Mouse (Mus musculus) neural tube, embryonic 13.5 days (tissue): ENCODE measurements around the gene Tap2. TPM values are rescaled to one million over a fixed set of nuclear protein-coding genes. Genes with fewer than 3 reads are reported as not detected.

Source experiments
- ATAC-seq: fragments of 200-750 bp; cut with Nextera tagmentation; 2 replicates; pipeline ENCODE4 v1.8.0; 2017; ENCODE audit warnings: low read depth, mild to moderate bottlenecking, moderate TSS enrichment, moderate library complexity
- H3K27ac ChIP-seq: fragments of 300-500 bp; sonication (generic); replicated peaks from 2 replicates; pipeline ENCODE4 v1.5.1; 2015; ENCODE audit warnings: moderate library complexity, mild to moderate bottlenecking, inconsistent platforms
- H3K27me3 ChIP-seq: fragments of 300-500 bp; sonication (generic); 2 replicates; pipeline ENCODE4 v1.6.1; 2015; ENCODE audit warnings: mild to moderate bottlenecking, inconsistent platforms
- H3K36me3 ChIP-seq: fragments of 300-500 bp; sonication (generic); 2 replicates; pipeline ENCODE4 v1.6.1; 2015; ENCODE audit warnings: mild to moderate bottlenecking, inconsistent platforms
- H3K4me1 ChIP-seq: fragments of 300-500 bp; sonication (generic); replicated peaks from 2 replicates; pipeline ENCODE4 v1.6.1; 2015; ENCODE audit warnings: inconsistent platforms
- H3K4me2 ChIP-seq: fragments of 300-500 bp; sonication (generic); 2 replicates; pipeline ENCODE4 v1.6.1; 2015; ENCODE audit warnings: inconsistent platforms, mild to moderate bottlenecking, moderate library complexity
- H3K4me3 ChIP-seq: fragments of 300-500 bp; sonication (generic); 2 replicates; pipeline ENCODE4 v1.5.1; 2015; ENCODE audit warnings: mild to moderate bottlenecking, inconsistent platforms
- H3K9ac ChIP-seq: fragments of 300-500 bp; sonication (generic); 2 replicates; pipeline ENCODE4 v1.6.1; 2015; ENCODE audit warnings: moderate library complexity, mild to moderate bottlenecking, inconsistent platforms
- H3K9me3 ChIP-seq: fragments of 300-500 bp; sonication (generic); 2 replicates; pipeline ENCODE4 v1.6.1; 2016; ENCODE audit warnings: inconsistent platforms
- WGBS: fragments of 180-500 bp; shearing (Covaris S2); methylation state at CpG from one replicate; pipeline ENCODE4 v1.1.7; 2015; 5-methylcytosine and 5-hydroxymethylcytosine counted together
- polyA plus RNA-seq: library from polyadenylated mRNA; unstranded; fragments of >200 nt; fragmentation: Nextera tagmentation; extraction: Ambion mirVana; gene quantifications from 2 replicates; pipeline ENCODE4 v1.2.1, GENCODE M21; 2015

Tap2 gene
- polyA plus RNA-seq = 0.95 and 1.5 TPM in 2 replicates

DNA sequence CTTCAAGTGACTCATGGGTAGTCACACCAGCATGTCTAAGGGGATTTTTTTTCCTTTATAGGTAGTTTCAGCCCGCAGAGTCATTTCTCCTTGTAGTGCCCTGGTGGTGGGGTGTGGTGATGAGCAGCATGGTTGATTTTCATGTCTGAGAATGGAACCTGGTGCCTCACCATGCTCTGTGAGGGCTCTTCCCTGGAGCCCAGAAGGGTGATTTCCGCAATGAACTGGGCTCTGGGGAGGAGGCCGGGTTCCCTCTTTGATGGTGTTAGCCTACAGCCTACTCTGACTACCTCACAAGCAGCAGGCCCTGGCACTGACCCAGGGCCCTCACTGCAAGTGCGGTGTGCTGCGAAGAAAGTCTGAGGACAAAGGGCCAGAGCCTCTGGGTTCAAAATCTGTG is at the start of gene Tap2:
TSS of gene Tap2 (plus strand) at position 84 of the 400 bp plus-strand sequence.
- WGBS = 59% methylated on average over 5 of the region's 5 CpGs
- H3K4me2 ChIP-seq = peak within 1 kb of the TSS; percentile 85
- peaks cover 11% of the 10 kb centered on the region for H3K4me1 ChIP-seq
- H3K36me3 ChIP-seq = no peaks in the 10 kb centered on the region
- H3K27me3 ChIP-seq = peaks cover 78% of the 10 kb centered on the region
- H3K9me3 ChIP-seq = no peaks in the 10 kb centered on the region
- peak within 1 kb of the TSS; percentile 72 for H3K9ac ChIP-seq
- peak within 1 kb of the TSS; percentile 60 for H3K4me3 ChIP-seq
- no peak for ATAC-seq
- no peak within 1 kb of the TSS for H3K27ac ChIP-seq

DNA sequence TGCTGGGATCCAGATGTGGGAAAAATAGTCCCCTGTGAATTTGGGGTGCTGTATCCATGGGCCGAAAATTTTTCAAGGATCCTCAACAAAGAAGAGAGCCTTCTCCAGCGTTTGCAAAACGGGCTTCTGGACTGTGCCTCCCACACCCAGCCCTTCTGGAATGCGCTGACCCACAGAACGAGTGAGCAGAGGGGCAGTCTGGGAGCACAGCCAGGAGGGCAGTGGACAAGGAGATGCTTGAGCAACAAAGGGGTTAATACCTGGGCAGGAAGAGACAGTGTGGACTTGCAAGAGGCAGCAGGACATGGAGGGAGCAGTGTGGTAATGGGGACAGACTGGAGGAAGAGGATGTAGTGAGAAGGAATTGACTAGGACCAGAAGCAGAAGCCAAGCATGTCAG is 47.8 kb upstream of the Tap2 start:
- no peak for ATAC-seq
- Histone ChIP-seq H3K4me2 (no peak overlapping the region), H3K4me3 (no peak overlapping the region), H3K27ac (no peak overlapping the region), H3K9me3 (no peaks in the 10 kb centered on the region), H3K4me1 (no peaks in the 10 kb centered on the region), H3K9ac (no peak overlapping the region), H3K36me3 (no peaks in the 10 kb centered on the region), H3K27me3 (no peaks in the 10 kb centered on the region)
- WGBS = 58% methylated on average over 5 of the region's 5 CpGs

DNA sequence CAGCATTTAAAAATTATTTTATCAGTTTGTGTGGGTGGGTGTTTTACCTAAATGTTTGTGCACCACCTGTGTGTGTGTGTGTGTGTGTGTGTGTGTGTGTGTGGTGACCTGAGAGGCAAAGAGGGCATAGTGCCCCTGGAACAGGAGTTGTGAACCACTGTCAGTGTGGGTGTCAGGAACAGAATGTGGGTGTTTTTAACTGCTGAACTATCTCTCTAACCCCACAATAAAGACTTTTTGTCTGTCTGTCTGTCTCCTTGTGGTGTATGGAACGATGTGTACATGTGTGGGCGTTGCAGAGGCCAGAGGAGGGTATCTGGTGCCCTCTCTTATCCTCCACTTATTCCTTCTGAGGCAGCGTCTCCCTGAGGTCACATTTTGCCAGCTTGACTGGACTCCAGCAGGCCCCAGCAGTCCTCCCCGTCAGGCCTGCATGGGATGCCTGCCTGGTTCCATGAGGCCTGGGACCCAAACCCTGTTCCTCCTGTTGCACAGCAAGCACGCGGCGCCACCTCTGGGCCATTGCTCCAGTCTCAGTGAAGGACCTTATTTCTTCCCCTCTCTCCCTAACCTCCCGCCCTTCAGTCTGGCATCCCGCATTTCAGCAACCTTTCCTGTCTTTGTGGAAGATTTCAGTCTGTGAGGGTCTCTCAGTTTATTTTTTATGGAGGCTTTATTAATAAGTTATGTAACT is 39.0 kb upstream of the Tap2 start:
- no peak overlapping the region for H3K9ac ChIP-seq
- no peak overlapping the region for H3K4me3 ChIP-seq
- no peaks in the 10 kb centered on the region for H3K36me3 ChIP-seq
- H3K27ac ChIP-seq = no peak overlapping the region
- no peak for ATAC-seq
- H3K4me2 ChIP-seq = no peak overlapping the region
- H3K27me3 ChIP-seq = no peaks in the 10 kb centered on the region
- 49% methylated on average over 9 of the region's 9 CpGs for WGBS
- H3K4me1 ChIP-seq = no peaks in the 10 kb centered on the region
- H3K9me3 ChIP-seq = no peaks in the 10 kb centered on the region

DNA sequence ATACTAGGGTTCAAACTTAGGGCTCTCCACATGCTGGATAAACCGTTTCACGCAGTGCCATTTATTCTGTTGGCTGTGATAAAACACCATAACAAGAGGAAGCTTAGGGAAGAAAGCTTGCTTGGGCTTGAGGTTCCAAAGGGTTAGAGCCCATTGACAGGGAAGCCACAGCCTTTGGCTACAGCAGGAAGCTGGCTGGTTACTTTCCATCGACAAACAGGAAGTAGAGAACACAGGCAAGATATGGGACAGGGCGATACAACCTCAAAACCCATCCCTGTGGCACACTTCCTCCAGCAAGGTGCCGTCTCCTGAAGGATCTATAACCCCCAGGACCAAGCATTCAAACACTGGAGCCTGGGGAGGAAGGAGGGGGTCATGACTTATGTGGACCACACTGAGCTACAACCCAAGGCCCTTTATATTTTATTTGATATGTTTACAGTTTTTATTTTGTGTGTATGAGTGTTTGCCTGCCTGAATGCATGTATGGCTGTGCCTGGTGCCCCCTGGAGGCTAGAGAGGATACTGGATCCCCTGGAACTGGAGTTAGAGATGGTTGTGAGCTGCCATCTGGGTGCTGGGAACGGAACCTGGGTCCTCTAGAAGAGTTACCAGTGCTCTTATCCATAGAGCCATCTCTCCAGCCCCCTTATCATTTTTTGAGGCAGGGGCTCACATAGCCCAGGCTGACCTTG is 38.1 kb upstream of the Tap2 start:
- H3K9me3 ChIP-seq = no peaks in the 10 kb centered on the region
- H3K4me2 ChIP-seq = no peak overlapping the region
- H3K27me3 ChIP-seq = no peaks in the 10 kb centered on the region
- ATAC-seq = no peak
- no peak overlapping the region for H3K27ac ChIP-seq
- H3K9ac ChIP-seq = no peak overlapping the region
- H3K36me3 ChIP-seq = no peaks in the 10 kb centered on the region
- H3K4me1 ChIP-seq = no peaks in the 10 kb centered on the region
- WGBS = 83% methylated on average over 6 of the region's 6 CpGs
- no peak overlapping the region for H3K4me3 ChIP-seq

DNA sequence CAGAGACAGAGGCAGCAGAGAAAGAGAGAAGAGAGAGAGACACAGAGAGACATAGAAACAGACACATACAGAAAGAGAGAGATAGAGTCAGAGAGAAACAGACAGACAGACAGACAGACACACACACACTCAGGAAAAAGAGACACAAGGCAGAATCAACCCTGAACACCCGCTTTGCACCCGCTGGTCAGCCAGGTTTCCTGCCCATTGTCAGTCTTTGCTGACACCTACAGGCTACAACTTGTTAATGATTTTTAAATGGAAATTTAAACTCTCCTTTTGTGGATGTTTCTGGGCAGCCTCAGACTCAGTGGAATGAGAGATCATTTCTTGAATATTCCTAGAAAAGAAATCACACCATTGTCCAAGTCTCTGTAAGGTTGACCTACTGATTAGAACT is 34.0 kb upstream of the Tap2 start:
- Histone ChIP-seq H3K9ac (no peak overlapping the region), H3K27me3 (peaks cover 2% of the 10 kb centered on the region; the same call in 1 of the 2 replicates), H3K27ac (no peak overlapping the region), H3K9me3 (no peaks in the 10 kb centered on the region), H3K4me2 (no peak overlapping the region), H3K4me3 (no peak overlapping the region), H3K36me3 (no peaks in the 10 kb centered on the region), H3K4me1 (no peaks in the 10 kb centered on the region)
- 3% methylated on average over 2 of the region's 2 CpGs for WGBS
- no peak for ATAC-seq

DNA sequence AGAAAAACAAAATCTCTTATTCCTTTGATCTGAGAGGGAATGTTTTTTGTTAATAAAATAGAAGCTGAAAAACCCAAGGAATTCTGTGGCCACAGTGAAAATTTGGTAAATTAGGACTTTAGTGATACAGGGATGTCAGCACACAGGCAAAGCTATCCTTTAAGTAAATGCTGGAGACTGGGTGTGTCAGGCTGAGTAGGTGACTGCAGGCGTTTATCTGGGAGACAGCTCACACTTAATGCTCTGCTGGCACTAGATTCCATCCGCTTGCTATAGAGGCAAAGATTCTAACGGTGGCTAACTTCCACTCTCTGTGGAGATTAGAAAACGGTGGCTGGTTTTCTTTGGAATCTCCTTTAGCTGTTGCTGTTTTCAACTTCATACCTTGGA is 32.8 kb upstream of the Tap2 start:
- 27% methylated on average over 4 of the region's 4 CpGs for WGBS
- Histone ChIP-seq H3K9me3 (no peaks in the 10 kb centered on the region), H3K27ac (no peak overlapping the region), H3K36me3 (no peaks in the 10 kb centered on the region), H3K4me3 (no peak overlapping the region), H3K4me1 (no peaks in the 10 kb centered on the region), H3K9ac (no peak overlapping the region), H3K4me2 (no peak overlapping the region), H3K27me3 (peaks cover 2% of the 10 kb centered on the region; the same call in 1 of the 2 replicates)
- no peak for ATAC-seq

DNA sequence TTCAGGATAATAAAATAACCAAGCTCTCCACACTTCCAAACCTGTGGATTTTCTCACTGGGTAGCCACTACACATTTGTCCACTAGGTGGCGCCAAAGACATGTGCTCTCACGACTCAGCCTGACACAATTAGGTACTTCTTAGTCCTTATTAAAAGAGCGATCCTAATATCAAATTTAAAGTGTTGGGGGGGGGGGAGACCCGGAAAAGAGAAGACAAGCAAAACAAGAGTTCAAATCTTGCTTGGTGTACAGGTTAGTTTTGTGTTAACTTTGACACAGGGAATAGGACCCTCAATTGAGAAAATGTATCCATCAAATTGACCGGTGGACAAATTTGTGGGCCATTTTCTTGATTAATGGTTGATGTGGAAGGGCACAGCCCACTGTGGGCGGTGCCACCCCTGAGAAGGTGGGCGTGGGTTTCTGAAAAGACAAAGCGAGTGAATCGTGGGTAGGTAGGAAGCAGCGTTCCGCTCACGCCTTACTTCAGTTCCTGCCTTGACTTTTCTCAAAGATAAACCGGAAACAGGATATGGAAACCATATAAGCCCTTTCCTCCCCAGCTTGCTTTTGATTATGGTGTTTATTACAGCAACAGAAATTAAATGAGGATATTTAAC is 32.3 kb upstream of the Tap2 start:
- H3K36me3 ChIP-seq = no peaks in the 10 kb centered on the region
- ATAC-seq = no peak
- H3K4me3 ChIP-seq = no peak overlapping the region
- peaks cover 2% of the 10 kb centered on the region; the same call in 1 of the 2 replicates for H3K27me3 ChIP-seq
- WGBS = 46% methylated on average over 13 of the region's 13 CpGs
- no peak overlapping the region for H3K27ac ChIP-seq
- no peaks in the 10 kb centered on the region for H3K4me1 ChIP-seq
- no peak overlapping the region for H3K9ac ChIP-seq
- H3K4me2 ChIP-seq = no peak overlapping the region
- no peaks in the 10 kb centered on the region for H3K9me3 ChIP-seq

DNA sequence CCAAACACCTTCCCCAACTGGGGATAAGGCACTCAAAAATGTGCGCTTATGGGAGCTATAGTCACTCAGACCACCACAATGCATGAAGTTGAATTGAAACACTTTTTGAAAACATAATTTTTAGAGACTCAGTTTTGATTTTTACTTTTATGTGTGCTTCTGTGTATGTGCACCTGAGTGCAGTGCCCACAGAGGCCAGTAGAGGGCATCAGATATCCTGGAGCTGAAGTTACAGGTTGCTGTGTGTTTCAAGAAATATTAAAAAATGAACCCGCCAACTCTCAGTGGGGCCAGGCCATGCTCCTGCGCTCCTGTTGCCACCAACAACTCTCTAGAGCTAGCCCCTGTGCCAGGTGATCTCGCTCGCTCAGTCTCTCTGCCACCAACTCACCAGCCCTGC is 30.8 kb upstream of the Tap2 start:
- no peak overlapping the region for H3K9ac ChIP-seq

DNA sequence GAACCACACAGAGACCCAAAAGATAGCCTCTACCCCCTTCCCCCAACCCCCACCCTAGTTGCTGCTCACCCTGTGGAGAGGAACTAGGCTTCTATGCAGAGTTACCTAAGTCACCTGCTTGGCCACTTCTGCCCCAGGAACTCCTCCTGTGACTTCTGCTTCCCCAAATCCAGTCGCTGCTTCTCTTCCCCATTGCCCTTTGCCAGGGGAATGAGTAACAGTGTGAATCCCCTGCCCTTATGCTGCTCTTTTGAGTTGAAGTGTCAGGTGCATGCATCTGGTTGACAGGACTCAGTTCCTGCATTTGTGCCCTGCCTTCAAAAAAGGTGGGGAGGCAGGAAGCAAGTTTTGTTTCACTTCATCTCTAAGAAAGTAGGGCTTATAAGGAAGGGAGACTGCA is 29.3 kb upstream of the Tap2 start:
- Histone ChIP-seq H3K4me1 (no peaks in the 10 kb centered on the region), H3K9ac (no peak overlapping the region), H3K27ac (no peak overlapping the region), H3K4me2 (no peak overlapping the region), H3K27me3 (peaks cover 2% of the 10 kb centered on the region; the same call in 1 of the 2 replicates), H3K4me3 (no peak overlapping the region), H3K9me3 (0 out of 2 replicates have a peak, but pooled peaks cover 7% of the 10 kb centered on the region), H3K36me3 (no peaks in the 10 kb centered on the region)
- WGBS = 68% methylated on average over 1 of the region's 1 CpGs
- ATAC-seq = no peak

More for the DNA sequence above, 30.8 kb upstream of the Tap2 start:
- Histone ChIP-seq H3K4me1 (no peaks in the 10 kb centered on the region), H3K9me3 (0 out of 2 replicates have a peak, but pooled peaks cover 7% of the 10 kb centered on the region), H3K27me3 (peaks cover 2% of the 10 kb centered on the region; the same call in 1 of the 2 replicates), H3K4me2 (no peak overlapping the region), H3K4me3 (no peak overlapping the region), H3K27ac (no peak overlapping the region), H3K36me3 (no peaks in the 10 kb centered on the region)
- WGBS = 96% methylated on average over 5 of the region's 5 CpGs
- no peak for ATAC-seq

DNA sequence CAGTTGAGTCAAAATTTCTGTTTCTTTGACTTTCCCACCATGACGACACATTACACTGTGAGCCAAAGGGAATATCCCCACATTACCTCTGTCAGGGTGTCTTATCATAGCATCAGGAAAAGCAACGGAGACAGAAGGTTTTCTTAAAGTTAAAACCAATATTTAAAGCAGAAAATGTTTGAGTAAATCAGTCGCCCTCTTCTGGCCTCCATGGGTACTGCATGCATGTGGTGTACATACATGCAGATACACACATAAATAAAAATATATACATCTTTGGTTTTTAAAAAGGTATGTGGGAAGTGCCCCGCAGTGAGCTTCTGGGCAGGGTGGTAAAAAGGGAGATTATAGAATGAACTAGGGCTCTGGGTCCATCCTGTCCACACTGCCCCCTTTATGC is 26.1 kb upstream of the Tap2 start:
- WGBS = 71% methylated on average over 4 of the region's 4 CpGs
- H3K9me3 ChIP-seq = 0 out of 2 replicates have a peak, but pooled peaks cover 7% of the 10 kb centered on the region
- H3K36me3 ChIP-seq = no peaks in the 10 kb centered on the region
- no peak overlapping the region for H3K27ac ChIP-seq
- no peak overlapping the region for H3K4me2 ChIP-seq
- H3K27me3 ChIP-seq = no peaks in the 10 kb centered on the region
- no peaks in the 10 kb centered on the region for H3K4me1 ChIP-seq
- ATAC-seq = no peak
- H3K4me3 ChIP-seq = no peak overlapping the region
- no peak overlapping the region for H3K9ac ChIP-seq

DNA sequence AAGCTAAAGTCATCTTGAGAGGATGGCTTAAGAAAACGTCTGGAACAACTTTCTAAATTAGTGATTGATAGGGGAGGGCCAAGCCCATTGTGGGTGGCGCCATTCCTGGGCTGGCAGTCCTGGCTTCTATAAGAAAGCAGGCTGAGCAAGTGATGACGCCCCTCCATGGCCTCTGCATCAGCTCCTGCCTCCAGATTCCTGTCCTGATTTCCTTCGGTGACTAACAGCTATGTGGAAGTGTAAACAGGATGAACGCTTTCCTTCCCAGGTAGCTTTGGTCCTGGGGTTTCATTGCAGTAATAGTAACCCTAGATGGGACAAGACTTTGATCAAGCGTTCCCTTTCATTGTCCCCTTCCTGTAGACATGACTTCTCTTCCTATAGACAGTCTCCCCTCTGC is 24.3 kb upstream of the Tap2 start:
- peaks cover 11% of the 10 kb centered on the region for H3K27me3 ChIP-seq
- H3K9me3 ChIP-seq = 0 out of 2 replicates have a peak, but pooled peaks cover 7% of the 10 kb centered on the region
- H3K4me1 ChIP-seq = no peaks in the 10 kb centered on the region
- no peak overlapping the region for H3K9ac ChIP-seq
- no peak for ATAC-seq
- 73% methylated on average over 6 of the region's 6 CpGs for WGBS
- no peak overlapping the region for H3K27ac ChIP-seq
- no peak overlapping the region for H3K4me2 ChIP-seq
- H3K36me3 ChIP-seq = no peaks in the 10 kb centered on the region
- H3K4me3 ChIP-seq = no peak overlapping the region
